8 mouse cellular contexts compared by ENCODE assay signal in the genomic region with DNA sequence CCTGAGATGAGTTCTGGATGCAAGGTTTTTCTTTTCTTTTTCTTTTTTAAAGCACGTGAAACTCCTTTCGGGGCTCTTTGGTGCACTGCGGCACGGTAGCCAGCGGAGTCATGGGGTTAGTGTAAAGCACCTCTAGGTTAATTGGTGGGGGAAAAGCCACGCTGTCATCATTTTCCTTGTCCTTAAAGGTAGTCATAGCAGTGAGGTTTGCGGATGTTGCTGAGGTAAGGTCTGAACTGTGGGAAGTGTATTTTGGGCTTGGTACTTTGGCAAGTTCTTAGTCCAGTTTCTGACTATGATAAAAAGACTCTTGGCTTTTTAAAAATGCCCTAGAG. TPM values are rescaled to one million over a fixed set of nuclear protein-coding genes. Genes with fewer than 3 reads are reported as not detected.
DNase-seq lines count a peak whose midpoint lies in the region; ATAC-seq and TF ChIP-seq lines count a peak whose summit lies in the region.

No protein-coding gene starts in this region.

- H3K4me3 ChIP-seq in kidney, embryonic 14.5 days (ENCODE audit: low read length), result peak overlapping the region; percentile 91
- H3K4me3 ChIP-seq in bone marrow, adult 2 months (replicated peaks; ENCODE audit: control insufficient read depth, low read depth, low read length), result peak overlapping the region; percentile 80
- H3K4me3 ChIP-seq in hindbrain, embryonic 16.5 days (ENCODE audit: low read length), result peak overlapping the region; percentile 98
- H3K4me3 ChIP-seq in midbrain, embryonic 14.5 days (replicated peaks; ENCODE audit: low read depth, low read length), result peak overlapping the region; percentile 88

- no peak for ATAC-seq in kidney, embryonic 14.5 days (ENCODE audit: low FRiP score, low TSS enrichment)
- ATAC-seq in hindbrain, embryonic 16.5 days, result no peak
- no peak for ATAC-seq in midbrain, embryonic 14.5 days (ENCODE audit: low FRiP score, low TSS enrichment)

- under 1% methylated on average over 7 of the region's 7 CpGs for whole genome bisulfite sequencing in kidney, embryonic 14.5 days
- WGBS in bone marrow, adult 2 months, result 0% methylated on average over 7 of the region's 7 CpGs
- 0% methylated on average over 7 of the region's 7 CpGs for WGBS in hindbrain, embryonic 16.5 days
- WGBS in midbrain, embryonic 14.5 days, result under 1% methylated on average over 7 of the region's 7 CpGs

- H3K4me1 ChIP-seq in kidney, embryonic 14.5 days (ENCODE audit: control insufficient read depth, insufficient read depth, low read length), result peaks cover 7% of the 10 kb centered on the region; the same call in 1 of the 2 replicates
- H3K4me1 ChIP-seq in bone marrow, adult 2 months (ENCODE audit: control insufficient read depth, insufficient read depth, low read length), result peaks cover 1% of the 10 kb centered on the region; the same call in 1 of the 2 replicates
- peaks cover 8% of the 10 kb centered on the region; the same call in 1 of the 2 replicates for H3K4me1 ChIP-seq in hindbrain, embryonic 16.5 days (ENCODE audit: control insufficient read depth, insufficient read depth, low read depth, low read length)
- H3K4me1 ChIP-seq in midbrain, embryonic 14.5 days (ENCODE audit: control insufficient read depth, insufficient read depth, low read length), result peaks cover 12% of the 10 kb centered on the region; the same call in 1 of the 2 replicates

- 0 out of 2 replicates have a peak, but pooled peaks cover 3% of the 10 kb centered on the region for H3K9me3 ChIP-seq in kidney, embryonic 14.5 days (ENCODE audit: control insufficient read depth, low read length)
- no peaks in the 10 kb centered on the region for H3K9me3 ChIP-seq in hindbrain, embryonic 16.5 days (ENCODE audit: control insufficient read depth, low read length)
- no peaks in the 10 kb centered on the region for H3K9me3 ChIP-seq in midbrain, embryonic 14.5 days (ENCODE audit: control insufficient read depth, low read length)

- peak overlapping the region; percentile 84 for H3K4me2 ChIP-seq in kidney, embryonic 14.5 days (replicated peaks; ENCODE audit: low read depth, low read length)
- peak overlapping the region; percentile 75 for H3K4me2 ChIP-seq in hindbrain, embryonic 16.5 days (ENCODE audit: low read length)
- peak overlapping the region; percentile 89 for H3K4me2 ChIP-seq in midbrain, embryonic 14.5 days (ENCODE audit: low read length)

- TF ChIP-seq POLR2A in bone marrow, adult 2 months (IDR thresholded peaks at IDR 0.05; ENCODE audit: borderline replicate concordance, control insufficient read depth, low read depth, low read length), result no peak

- H3K9ac ChIP-seq in kidney, embryonic 14.5 days (ENCODE audit: low read depth, low read length), result peak overlapping the region; percentile 93
- H3K9ac ChIP-seq in hindbrain, embryonic 16.5 days (ENCODE audit: low read depth, low read length), result peak overlapping the region; percentile 93
- H3K9ac ChIP-seq in midbrain, embryonic 14.5 days (replicated peaks; ENCODE audit: low read length), result peak overlapping the region; percentile 86

- no peak for TF ChIP-seq CTCF in bone marrow, adult 2 months (IDR thresholded peaks at IDR 0.05; ENCODE audit: control insufficient read depth, insufficient read depth, low read length)

- no peaks in the 10 kb centered on the region for H3K36me3 ChIP-seq in kidney, embryonic 14.5 days (ENCODE audit: control insufficient read depth, insufficient read depth, low read length)
- no peaks in the 10 kb centered on the region for H3K36me3 ChIP-seq in hindbrain, embryonic 16.5 days (ENCODE audit: control insufficient read depth, insufficient read depth, low read length)
- H3K36me3 ChIP-seq in midbrain, embryonic 14.5 days (ENCODE audit: control insufficient read depth, insufficient read depth, low read length), result no peaks in the 10 kb centered on the region

- DNase-seq in kidney, postnatal 14 days, result no peak
- DNase-seq in midbrain, embryonic 14.5 days, result no peak
- no peak for DNase-seq in cerebellum, adult 8-10 months
- no peak for DNase-seq in layer of hippocampus, adult 8-10 months (ENCODE audit: low spot score in 2 of 2)
- DNase-seq in adrenal gland, postnatal 4 days (ENCODE audit: low spot score in 2 of 2), result no peak

- no peaks in the 10 kb centered on the region for H3K27me3 ChIP-seq in kidney, embryonic 14.5 days (ENCODE audit: control insufficient read depth, insufficient read depth, low read length)
- H3K27me3 ChIP-seq in hindbrain, embryonic 16.5 days (replicated peaks; ENCODE audit: control insufficient read depth, insufficient read depth, low read length), result no peaks in the 10 kb centered on the region
- no peaks in the 10 kb centered on the region for H3K27me3 ChIP-seq in midbrain, embryonic 14.5 days (ENCODE audit: control insufficient read depth, insufficient read depth, low read length)

- peak overlapping the region; percentile 88 for H3K27ac ChIP-seq in kidney, embryonic 14.5 days (ENCODE audit: low read depth, low read length)
- H3K27ac ChIP-seq in bone marrow, adult 2 months (ENCODE audit: control insufficient read depth, insufficient read depth, low read depth, low read length, poor library complexity), result peak overlapping the region; percentile 97
- H3K27ac ChIP-seq in hindbrain, embryonic 16.5 days (ENCODE audit: low read depth, low read length), result peak overlapping the region; percentile 92
- peak overlapping the region; percentile 88 for H3K27ac ChIP-seq in midbrain, embryonic 14.5 days (replicated peaks; ENCODE audit: low read depth, low read length)

RNA-seq across cellular contexts. Expression of gene Cep83, which starts 0.7 kb away (rescaled TPM):
- polyA plus RNA-seq in kidney, embryonic 14.5 days (2014; fragmentation: Nextera tagmentation; extraction: Ambion mirVana), result 19.5 and 19.6 TPM in 2 replicates
- 15.5 and 15.9 TPM in 2 replicates for polyA plus RNA-seq in bone marrow, adult 2 months (2011; ENCODE audit: insufficient read depth, insufficient read length, low replicate concordance, missing spikeins)
- polyA plus RNA-seq in hindbrain, embryonic 16.5 days (2015; fragmentation: Nextera tagmentation; extraction: Ambion mirVana), result 15.5 and 17.0 TPM in 2 replicates
- 18.8 and 20.0 TPM in 2 replicates for polyA plus RNA-seq in midbrain, embryonic 14.5 days (2014; fragmentation: Nextera tagmentation; extraction: Ambion mirVana)
- 10 to 100 TPM; 30.7 to 34.9 (median 31.8) TPM for total RNA-seq in layer of hippocampus, adult 8-10 months (2022)
- 10 to 100 TPM; 14.9 to 16.7 TPM for total RNA-seq in adrenal gland, postnatal 4 days (2021)
